Mouse (Mus musculus) liver, embryonic 11.5 days (tissue): ENCODE measurements around the gene Gdpd5. TPM values are rescaled to one million over a fixed set of nuclear protein-coding genes. Genes with fewer than 3 reads are reported as not detected.

Experiments
- ATAC-seq: fragments of 200-750 bp; cut with Nextera tagmentation; replicated peaks from 2 replicates; pipeline ENCODE4 v1.8.0; 2017; ENCODE audit warnings: moderate number of reproducible peaks, mild to moderate bottlenecking, moderate TSS enrichment, moderate library complexity; ENCODE audit not compliant: low FRiP score
- DNase-seq: peaks from one replicate; pipeline ENCODE4 v3.0.0-alpha.2; 2017; ENCODE audit warnings: low spot score
- H3K27ac ChIP-seq: fragments of 300-500 bp; sonication (generic); 2 replicates; pipeline ENCODE4 v1.5.1; 2014; ENCODE audit warnings: mild to moderate bottlenecking, low read depth, low read length, control low read depth
- H3K27me3 ChIP-seq: fragments of 300-500 bp; sonication (generic); replicated peaks from 2 replicates; pipeline ENCODE4 v1.6.1; 2014; ENCODE audit warnings: low read length, mixed read lengths; ENCODE audit not compliant: control insufficient read depth, insufficient read depth
- H3K36me3 ChIP-seq: fragments of 300-500 bp; sonication (generic); 2 replicates; pipeline ENCODE4 v1.6.1; 2014; ENCODE audit warnings: mild to moderate bottlenecking, low read length, moderate library complexity, mixed read lengths; ENCODE audit not compliant: control insufficient read depth, insufficient read depth
- H3K4me1 ChIP-seq: fragments of 300-500 bp; sonication (generic); replicated peaks from 2 replicates; pipeline ENCODE4 v1.6.1; 2014; ENCODE audit warnings: low read length, mixed read lengths; ENCODE audit not compliant: control insufficient read depth, insufficient read depth
- H3K4me2 ChIP-seq: fragments of 300-500 bp; sonication (generic); 2 replicates; pipeline ENCODE4 v1.6.1; 2014; ENCODE audit warnings: mild to moderate bottlenecking, control low read depth, moderate library complexity
- H3K4me3 ChIP-seq: fragments of 300-500 bp; sonication (generic); 2 replicates; pipeline ENCODE4 v1.5.1; 2014; ENCODE audit warnings: low read depth, low read length, control low read depth
- H3K9ac ChIP-seq: fragments of 300-500 bp; sonication (generic); 2 replicates; pipeline ENCODE4 v1.6.1; 2014; ENCODE audit warnings: low read depth, low read length, control low read depth
- H3K9me3 ChIP-seq: fragments of 300-500 bp; sonication (generic); 2 replicates; pipeline ENCODE4 v1.6.1; 2016; ENCODE audit warnings: low read length, inconsistent platforms, mixed read lengths; ENCODE audit not compliant: control insufficient read depth
- WGBS: fragments of 180-500 bp; shearing (Covaris S2); extraction: QIAGEN DNeasy Blood & Tissue Kit; methylation state at CpG from one replicate; pipeline ENCODE4 v1.1.7; 2014; 5-methylcytosine and 5-hydroxymethylcytosine counted together
- polyA plus RNA-seq: library from polyadenylated mRNA; unstranded; fragments of >200 nt; fragmentation: Nextera tagmentation; extraction: Ambion mirVana; gene quantifications from 2 replicates; pipeline ENCODE4 v1.2.1, GENCODE M21; 2014

Gdpd5 gene
- polyA plus RNA-seq, 1 experiment from 2014 or later = 5.7 TPM

GRCm38 (mm10) chr7:99432863-99433262, 51.6 kb downstream of the Gdpd5 start:
- Histone ChIP-seq H3K9me3 (no peaks in the 10 kb centered on the region), H3K4me3 (no peak overlapping the region), H3K4me1 (peaks cover 18% of the 10 kb centered on the region), H3K27me3 (no peaks in the 10 kb centered on the region), H3K27ac (no peak overlapping the region), H3K9ac (no peak overlapping the region), H3K4me2 (no peak overlapping the region), H3K36me3 (no peaks in the 10 kb centered on the region)
- DNase-seq (no peak), ATAC-seq (no peak)
- 76% methylated on average over 6 of the region's 6 CpGs for WGBS

- peaks cover 18% of the 10 kb centered on the region for H3K4me1 ChIP-seq
- H3K27me3 ChIP-seq = no peaks in the 10 kb centered on the region
- no peak for ATAC-seq
- no peaks in the 10 kb centered on the region for H3K9me3 ChIP-seq
- 26% methylated on average over 12 of the region's 12 CpGs for WGBS
- no peak for DNase-seq
- no peak overlapping the region for H3K4me3 ChIP-seq
- peak overlapping the region; percentile 16 for H3K4me2 ChIP-seq
- peak overlapping the region; percentile 39; the same call in 1 of the 2 replicates for H3K9ac ChIP-seq
- no peaks in the 10 kb centered on the region for H3K36me3 ChIP-seq
- H3K27ac ChIP-seq = no peak overlapping the region
Measured at GRCm38 (mm10) chr7:99434672-99435250, 53.5 kb downstream of the Gdpd5 start.

- no peak overlapping the region for H3K9ac ChIP-seq
- H3K4me3 ChIP-seq = no peak overlapping the region
- no peaks in the 10 kb centered on the region for H3K27me3 ChIP-seq
- ATAC-seq (no peak), DNase-seq (no peak)
- H3K4me1 ChIP-seq = peaks cover 22% of the 10 kb centered on the region
- no peak overlapping the region for H3K4me2 ChIP-seq
- H3K9me3 ChIP-seq = no peaks in the 10 kb centered on the region
- H3K36me3 ChIP-seq = no peaks in the 10 kb centered on the region
- WGBS = 38% methylated on average over 4 of the region's 4 CpGs
- H3K27ac ChIP-seq = no peak overlapping the region
Measured at GRCm38 (mm10) chr7:99436530-99436929, 55.3 kb downstream of the Gdpd5 start.

GRCm38 (mm10) chr7:99438881-99439280, 57.7 kb downstream of the Gdpd5 start:
- no peaks in the 10 kb centered on the region for H3K36me3 ChIP-seq
- no peaks in the 10 kb centered on the region for H3K27me3 ChIP-seq
- DNase-seq (no peak), ATAC-seq (no peak)
- 67% methylated on average over 10 of the region's 10 CpGs for WGBS
- H3K9ac ChIP-seq = no peak overlapping the region
- H3K4me1 ChIP-seq = peaks cover 29% of the 10 kb centered on the region
- no peak overlapping the region for H3K4me3 ChIP-seq
- no peaks in the 10 kb centered on the region for H3K9me3 ChIP-seq
- H3K27ac ChIP-seq = no peak overlapping the region
- H3K4me2 ChIP-seq = no peak overlapping the region

GRCm38 (mm10) chr7:99441534-99442072, 60.4 kb downstream of the Gdpd5 start:
- H3K4me2 ChIP-seq = peak overlapping the region; percentile 6; the same call in 1 of the 2 replicates

GRCm38 (mm10) chr7:99443164-99443563, 62.0 kb downstream of the Gdpd5 start:
- no peaks in the 10 kb centered on the region for H3K27me3 ChIP-seq
- no peak overlapping the region for H3K4me2 ChIP-seq
- peaks cover 11% of the 10 kb centered on the region for H3K4me1 ChIP-seq
- DNase-seq = no peak
- 62% methylated on average over 5 of the region's 5 CpGs for WGBS
- H3K9me3 ChIP-seq = no peaks in the 10 kb centered on the region
- no peak overlapping the region for H3K9ac ChIP-seq
- ATAC-seq = no peak
- H3K27ac ChIP-seq = 0 out of 2 replicates have a peak overlapping the region, but pooled peaks have one; percentile 3
- H3K36me3 ChIP-seq = peaks cover 3% of the 10 kb centered on the region; the same call in 1 of the 2 replicates
- H3K4me3 ChIP-seq = no peak overlapping the region

More at GRCm38 (mm10) chr7:99441534-99442072, 60.4 kb downstream of the Gdpd5 start:
- Histone ChIP-seq H3K9me3 (no peaks in the 10 kb centered on the region), H3K27ac (peak overlapping the region; percentile 63; the same call in 1 of the 2 replicates), H3K27me3 (no peaks in the 10 kb centered on the region), H3K9ac (no peak overlapping the region), H3K4me3 (no peak overlapping the region), H3K4me1 (peaks cover 15% of the 10 kb centered on the region), H3K36me3 (peaks cover 3% of the 10 kb centered on the region; the same call in 1 of the 2 replicates)
- DNase-seq = no peak
- ATAC-seq = no peak
- WGBS = 35% methylated on average over 6 of the region's 6 CpGs

- ATAC-seq = no peak
- WGBS = 60% methylated on average over 6 of the region's 6 CpGs
Measured at GRCm38 (mm10) chr7:99444012-99444411, 62.8 kb downstream of the Gdpd5 start.

GRCm38 (mm10) chr7:99445833-99446232, 64.6 kb downstream of the Gdpd5 start:
- Histone ChIP-seq H3K27me3 (no peaks in the 10 kb centered on the region), H3K27ac (no peak overlapping the region), H3K4me3 (no peak overlapping the region), H3K9me3 (no peaks in the 10 kb centered on the region), H3K36me3 (peaks cover 3% of the 10 kb centered on the region; the same call in 1 of the 2 replicates), H3K4me2 (no peak overlapping the region), H3K4me1 (peaks cover 11% of the 10 kb centered on the region), H3K9ac (no peak overlapping the region)
- 76% methylated on average over 2 of the region's 2 CpGs for WGBS
- ATAC-seq = no peak
- DNase-seq = no peak

More at GRCm38 (mm10) chr7:99444012-99444411, 62.8 kb downstream of the Gdpd5 start:
- H3K27ac ChIP-seq = no peak overlapping the region
- no peaks in the 10 kb centered on the region for H3K27me3 ChIP-seq
- no peak for DNase-seq
- H3K4me2 ChIP-seq = no peak overlapping the region
- no peaks in the 10 kb centered on the region for H3K9me3 ChIP-seq
- no peak overlapping the region for H3K4me3 ChIP-seq
- no peak overlapping the region for H3K9ac ChIP-seq
- peaks cover 3% of the 10 kb centered on the region; the same call in 1 of the 2 replicates for H3K36me3 ChIP-seq
- peaks cover 11% of the 10 kb centered on the region for H3K4me1 ChIP-seq

GRCm38 (mm10) chr7:99447323-99447722, 66.1 kb downstream of the Gdpd5 start:
- ATAC-seq (no peak), DNase-seq (no peak)
- Histone ChIP-seq H3K9me3 (no peaks in the 10 kb centered on the region), H3K4me2 (no peak overlapping the region), H3K27ac (no peak overlapping the region), H3K4me3 (no peak overlapping the region), H3K4me1 (no peaks in the 10 kb centered on the region; the same call in 1 of the 2 replicates), H3K9ac (no peak overlapping the region), H3K36me3 (peaks cover 3% of the 10 kb centered on the region; the same call in 1 of the 2 replicates), H3K27me3 (no peaks in the 10 kb centered on the region)
- 81% methylated on average over 5 of the region's 5 CpGs for WGBS
